Mouse (Mus musculus) intestine, embryonic 14.5 days (tissue): ENCODE data around the gene Hsd17b7. TPM values are rescaled to one million over a fixed set of nuclear protein-coding genes. Genes with fewer than 3 reads are reported as not detected.
A peak's percentile ranks its signal among the peaks of the same experiment; 100 is the strongest.

Experiments
- ATAC-seq: fragments of 200-750 bp; cut with Nextera tagmentation; replicated peaks from 2 replicates; pipeline ENCODE4 v1.8.0; 2017; ENCODE audit warnings: low read depth, moderate number of reproducible peaks, moderate TSS enrichment, moderate library complexity; ENCODE audit not compliant: low FRiP score, low TSS enrichment
- DNase-seq: peaks from one replicate; pipeline ENCODE4 v3.0.0-alpha.2; 2018; ENCODE audit warnings: low spot score
- H3K27ac ChIP-seq: fragments of 300-500 bp; sonication (generic); 2 replicates; pipeline ENCODE4 v1.5.1; 2014; ENCODE audit warnings: low read depth, mild to moderate bottlenecking, control low read depth
- H3K27me3 ChIP-seq: fragments of 300-500 bp; sonication (generic); replicated peaks from 2 replicates; pipeline ENCODE4 v1.6.1; 2014; ENCODE audit warnings: low read length, control low read depth; ENCODE audit not compliant: control insufficient read depth, insufficient read depth
- H3K36me3 ChIP-seq: fragments of 300-500 bp; sonication (generic); 2 replicates; pipeline ENCODE4 v1.6.1; 2014; ENCODE audit warnings: low read length, control low read depth; ENCODE audit not compliant: control insufficient read depth, insufficient read depth
- H3K4me1 ChIP-seq: fragments of 300-500 bp; sonication (generic); replicated peaks from 2 replicates; pipeline ENCODE4 v1.6.1; 2014; ENCODE audit warnings: low read length, control low read depth, mixed read lengths; ENCODE audit not compliant: control insufficient read depth, insufficient read depth
- H3K4me2 ChIP-seq: fragments of 300-500 bp; sonication (generic); 2 replicates; pipeline ENCODE4 v1.6.1; 2014; ENCODE audit warnings: low read length
- H3K4me3 ChIP-seq: fragments of 300-500 bp; sonication (generic); 2 replicates; pipeline ENCODE4 v1.5.1; 2014; ENCODE audit warnings: low read depth, low read length, control low read depth, mixed read lengths
- H3K9ac ChIP-seq: fragments of 300-500 bp; sonication (generic); 2 replicates; pipeline ENCODE4 v1.6.1; 2014; ENCODE audit warnings: mild to moderate bottlenecking, low read length
- H3K9me3 ChIP-seq: fragments of 300-500 bp; sonication (generic); 2 replicates; pipeline ENCODE4 v1.6.1; 2016; ENCODE audit warnings: low read length, control low read depth; ENCODE audit not compliant: control insufficient read depth
- WGBS: fragments of 180-500 bp; shearing (Covaris S2); extraction: QIAGEN DNeasy Blood & Tissue Kit; methylation state at CpG from one replicate; pipeline ENCODE4 v1.1.7; 2014; 5-methylcytosine and 5-hydroxymethylcytosine counted together
- polyA plus RNA-seq: library from polyadenylated mRNA; unstranded; fragments of >200 nt; fragmentation: Nextera tagmentation; extraction: Ambion mirVana; gene quantifications from 2 replicates; pipeline ENCODE4 v1.2.1, GENCODE M21; 2014

Gene Hsd17b7
- polyA plus RNA-seq, 1 experiment from 2014 or later = 21.6 TPM

- Histone ChIP-seq H3K9ac (no peak overlapping the region), H3K27ac (no peak overlapping the region), H3K9me3 (no peaks in the 10 kb centered on the region), H3K36me3 (no peaks in the 10 kb centered on the region), H3K4me1 (peaks cover 4% of the 10 kb centered on the region; the same call in 1 of the 2 replicates), H3K4me2 (no peak overlapping the region), H3K4me3 (no peak overlapping the region), H3K27me3 (no peaks in the 10 kb centered on the region)
- ATAC-seq (no peak), DNase-seq (no peak)
- WGBS = 78% methylated on average over 6 of the region's 6 CpGs
These were observed 57.5 kb downstream of the Hsd17b7 start for GRCm38 (mm10) chr1:169911526-169911925.

DNA sequence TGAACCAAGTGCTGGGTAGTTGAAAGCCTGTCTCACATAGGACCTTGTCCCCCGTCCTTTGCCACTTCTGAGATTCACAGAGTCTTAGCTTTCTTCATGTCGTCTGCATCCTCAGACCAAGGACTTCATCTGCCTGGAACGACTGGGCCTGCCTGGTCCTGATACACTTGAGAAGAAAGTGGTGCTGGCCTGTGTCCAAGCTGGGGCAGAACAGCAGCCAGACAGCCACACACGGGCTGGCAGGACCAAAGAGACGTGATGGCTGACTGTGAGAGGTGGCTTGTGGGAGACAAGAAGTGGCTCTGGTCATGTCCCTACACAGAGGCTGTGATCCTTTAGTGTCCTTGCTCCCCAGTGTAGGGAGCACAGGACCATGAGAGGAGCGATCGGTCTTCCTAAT lies 58.3 kb downstream of the Hsd17b7 start:
- H3K4me1 ChIP-seq = no peaks in the 10 kb centered on the region
- no peaks in the 10 kb centered on the region for H3K9me3 ChIP-seq
- H3K27ac ChIP-seq = no peak overlapping the region
- H3K9ac ChIP-seq = no peak overlapping the region
- DNase-seq (peak; percentile 29), ATAC-seq (no peak)
- no peak overlapping the region for H3K4me3 ChIP-seq
- 85% methylated on average over 7 of the region's 7 CpGs for WGBS
- H3K27me3 ChIP-seq = no peaks in the 10 kb centered on the region
- H3K4me2 ChIP-seq = no peak overlapping the region
- H3K36me3 ChIP-seq = no peaks in the 10 kb centered on the region

- no peaks in the 10 kb centered on the region for H3K4me1 ChIP-seq
- DNase-seq (no peak), ATAC-seq (0 out of 2 replicates have a peak, but pooled peaks have one; percentile 30)
- no peaks in the 10 kb centered on the region for H3K9me3 ChIP-seq
- 90% methylated on average over 6 of the region's 6 CpGs for WGBS
- no peak overlapping the region for H3K27ac ChIP-seq
- H3K4me2 ChIP-seq = no peak overlapping the region
- H3K4me3 ChIP-seq = no peak overlapping the region
- H3K9ac ChIP-seq = no peak overlapping the region
- H3K27me3 ChIP-seq = no peaks in the 10 kb centered on the region
- H3K36me3 ChIP-seq = no peaks in the 10 kb centered on the region
These were observed 59.4 kb downstream of the Hsd17b7 start for GRCm38 (mm10) chr1:169909659-169910058.

DNA sequence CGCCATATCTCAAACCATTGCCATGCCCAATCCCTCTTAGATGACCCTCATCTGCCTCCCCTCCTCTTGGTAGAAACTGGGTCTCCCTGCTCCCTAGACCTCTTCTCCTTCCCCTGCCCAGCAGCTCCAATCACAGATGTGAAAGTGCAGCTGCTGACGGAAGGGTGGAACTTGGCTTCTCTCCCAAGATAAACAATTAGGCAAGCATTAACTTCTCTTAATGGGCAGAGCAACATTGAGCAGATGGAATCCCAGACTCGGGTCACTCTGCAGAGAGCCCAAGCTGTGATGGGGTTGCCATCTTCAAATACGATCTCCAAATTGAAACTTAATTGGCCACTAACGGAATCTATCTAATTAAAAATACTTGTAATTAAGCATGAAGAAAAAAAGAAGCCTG lies 59.9 kb downstream of the Hsd17b7 start:
- no peak overlapping the region for H3K9ac ChIP-seq
- no peak overlapping the region for H3K27ac ChIP-seq
- H3K36me3 ChIP-seq = no peaks in the 10 kb centered on the region
- no peak overlapping the region for H3K4me3 ChIP-seq
- H3K4me1 ChIP-seq = no peaks in the 10 kb centered on the region
- DNase-seq = peak; percentile 50
- ATAC-seq = peak; percentile 56; the same call in 1 of the 2 replicates
- H3K27me3 ChIP-seq = no peaks in the 10 kb centered on the region
- H3K4me2 ChIP-seq = no peak overlapping the region
- H3K9me3 ChIP-seq = no peaks in the 10 kb centered on the region
- 63% methylated on average over 5 of the region's 5 CpGs for WGBS

DNA sequence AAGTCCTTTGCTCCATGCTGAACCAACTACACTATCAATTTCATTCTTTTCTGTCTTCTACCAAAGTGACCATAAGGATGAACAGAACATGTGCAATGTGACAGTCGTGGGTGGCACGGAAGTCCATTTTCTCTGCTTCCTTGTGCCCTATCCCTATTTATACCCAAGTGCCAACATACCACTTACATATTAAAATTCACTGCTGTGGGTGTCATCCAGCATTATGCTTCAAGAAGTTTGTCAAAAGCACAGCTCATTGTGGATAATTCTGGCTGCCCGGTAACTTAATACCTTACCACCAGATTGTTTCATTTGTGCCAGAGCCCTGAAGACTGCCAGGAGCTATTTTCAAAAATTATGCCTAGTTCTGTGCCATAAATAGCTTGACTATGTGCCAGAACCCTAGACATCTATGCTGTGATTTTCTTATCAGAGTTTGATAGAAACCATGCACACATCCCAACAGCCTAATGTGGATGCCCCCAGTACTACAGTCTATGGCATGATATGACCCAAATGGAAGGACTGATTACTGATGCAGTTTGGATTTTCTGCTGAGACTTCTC lies 68.2 kb downstream of the Hsd17b7 start:
- WGBS = 87% methylated on average over 3 of the region's 3 CpGs

More for the DNA sequence above, 68.2 kb downstream of the Hsd17b7 start:
- H3K4me2 ChIP-seq = no peak overlapping the region
- H3K27me3 ChIP-seq = no peaks in the 10 kb centered on the region
- no peak overlapping the region for H3K9ac ChIP-seq
- H3K27ac ChIP-seq = no peak overlapping the region
- no peak for DNase-seq
- no peak overlapping the region for H3K4me3 ChIP-seq
- H3K4me1 ChIP-seq = no peaks in the 10 kb centered on the region
- no peaks in the 10 kb centered on the region for H3K36me3 ChIP-seq
- no peaks in the 10 kb centered on the region for H3K9me3 ChIP-seq
- ATAC-seq = no peak

Other genes with a start within 250 kb of the Hsd17b7 start
- gene Rgs4, start 221.6 kb downstream of the Hsd17b7 start, polyA plus RNA-seq = 3.7 and 4.0 TPM in 2 replicates
- gene Ccdc190, start 40.6 kb downstream of the Hsd17b7 start, polyA plus RNA-seq = not detected in 2 replicates
- 41.1 and 46.7 TPM in 2 replicates for gene Ddr2, start 141.5 kb upstream of the Hsd17b7 start, polyA plus RNA-seq
- gene Uap1, start 205.7 kb upstream of the Hsd17b7 start, polyA plus RNA-seq = 48.1 and 49.0 TPM in 2 replicates
- gene Uhmk1, start 246.2 kb upstream of the Hsd17b7 start, polyA plus RNA-seq = 11.3 and 11.9 TPM in 2 replicates